Mouse (Mus musculus) olfactory bulb, adult 2 months (tissue): ENCODE data around the gene Zic2. TPM values are rescaled to one million over a fixed set of nuclear protein-coding genes. Genes with fewer than 3 reads are reported as not detected.

ENCODE experiments used
- H3K27ac ChIP-seq: fragments of 200-500 bp; 2 replicates; pipeline ENCODE4 v1.5.1; 2012; ENCODE audit warnings: low read depth, low read length; ENCODE audit not compliant: insufficient read depth
- H3K4me1 ChIP-seq: fragments of 200-500 bp; 2 replicates; pipeline ENCODE4 v1.6.1; 2012; ENCODE audit warnings: low read length; ENCODE audit not compliant: control insufficient read depth, insufficient read depth
- H3K4me3 ChIP-seq: fragments of 200-500 bp; 2 replicates; pipeline ENCODE4 v1.5.1; 2012; ENCODE audit warnings: mild to moderate bottlenecking, low read depth, low read length, moderate library complexity; ENCODE audit not compliant: insufficient read depth
- CTCF ChIP-seq: fragments of 200-500 bp; IDR thresholded peaks from 2 replicates; pipeline ENCODE4 v1.5.1; 2012; ENCODE audit warnings: low read depth, mild to moderate bottlenecking, low read length, moderate library complexity; ENCODE audit not compliant: insufficient read depth
- POLR2A ChIP-seq: fragments of 200-500 bp; IDR thresholded peaks from 2 replicates; pipeline ENCODE4 v1.6.1; 2012; ENCODE audit warnings: mild to moderate bottlenecking, low read depth, low read length, moderate library complexity; ENCODE audit not compliant: insufficient read depth
- WGBS: fragments of 180-500 bp; shearing (Covaris S2); methylation state at CpG from one replicate; pipeline ENCODE4 v1.1.7; 2018; 5-methylcytosine and 5-hydroxymethylcytosine counted together
- polyA plus RNA-seq: library from polyadenylated mRNA; stranded (reverse); fragments of >200 nt; gene quantifications from 2 replicates; pipeline ENCODE4 v1.2.4, GENCODE M21; 2012; ENCODE audit warnings: low replicate concordance; ENCODE audit not compliant: missing spikeins, insufficient read depth, insufficient read length

Zic2 gene
- polyA plus RNA-seq, 1 experiment, result not detected

DNA sequence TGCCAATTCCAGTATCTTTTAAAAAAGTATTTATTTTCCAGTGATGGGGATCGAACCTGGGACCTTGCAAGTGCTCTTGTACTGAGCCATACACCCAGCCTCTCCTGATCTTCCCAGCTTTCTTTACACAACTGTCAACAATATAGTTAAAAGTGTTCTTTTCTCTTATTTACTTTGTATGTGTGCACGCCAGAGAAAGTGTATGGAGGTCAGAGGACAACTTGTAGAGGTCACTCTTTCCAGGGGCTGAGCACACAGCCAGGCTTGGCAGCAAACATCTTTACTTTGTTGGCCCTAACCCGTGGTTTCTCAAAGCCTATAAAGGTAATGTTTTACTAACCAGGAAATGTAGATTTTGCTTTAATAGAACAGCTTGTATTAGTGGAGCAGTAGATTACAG is 36.3 kb downstream of the Zic2 start:
- Histone ChIP-seq H3K4me3 (no peak overlapping the region), H3K27ac (no peak overlapping the region), H3K4me1 (no peaks in the 10 kb centered on the region)
- whole genome bisulfite sequencing, result 84% methylated on average over 3 of the region's 3 CpGs
- TF ChIP-seq CTCF (no peak), POLR2A (no peak)

DNA sequence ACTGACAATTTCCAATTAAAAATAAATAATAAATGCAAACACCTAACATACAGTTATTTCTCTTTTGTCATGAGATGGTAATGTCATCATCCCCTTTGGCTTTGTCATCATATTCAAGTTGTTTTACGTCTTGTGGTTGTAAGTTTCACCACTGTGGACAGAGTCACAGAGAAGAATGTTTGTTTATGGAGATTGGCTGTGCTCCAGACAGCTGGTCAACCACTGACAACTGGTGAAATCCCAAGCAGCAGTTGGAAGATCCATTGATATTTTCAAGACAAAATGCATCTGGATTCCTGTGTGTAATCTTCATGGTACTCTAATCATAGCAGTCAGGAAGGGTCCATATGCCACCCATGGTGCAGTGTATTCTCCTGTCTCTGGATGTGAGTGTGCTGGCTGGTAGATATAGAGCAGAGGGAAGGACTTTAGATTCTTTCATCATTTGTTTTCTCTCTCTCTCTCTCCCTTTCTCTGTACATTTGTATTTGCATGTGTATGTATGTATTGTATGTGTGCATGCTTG is 38.3 kb downstream of the Zic2 start:
- no peaks in the 10 kb centered on the region for H3K4me1 ChIP-seq
- no peak overlapping the region for H3K27ac ChIP-seq
- 79% methylated on average over 1 of the region's 1 CpGs for WGBS
- no peak overlapping the region for H3K4me3 ChIP-seq
- no peak for TF ChIP-seq POLR2A
- TF ChIP-seq CTCF, result no peak

DNA sequence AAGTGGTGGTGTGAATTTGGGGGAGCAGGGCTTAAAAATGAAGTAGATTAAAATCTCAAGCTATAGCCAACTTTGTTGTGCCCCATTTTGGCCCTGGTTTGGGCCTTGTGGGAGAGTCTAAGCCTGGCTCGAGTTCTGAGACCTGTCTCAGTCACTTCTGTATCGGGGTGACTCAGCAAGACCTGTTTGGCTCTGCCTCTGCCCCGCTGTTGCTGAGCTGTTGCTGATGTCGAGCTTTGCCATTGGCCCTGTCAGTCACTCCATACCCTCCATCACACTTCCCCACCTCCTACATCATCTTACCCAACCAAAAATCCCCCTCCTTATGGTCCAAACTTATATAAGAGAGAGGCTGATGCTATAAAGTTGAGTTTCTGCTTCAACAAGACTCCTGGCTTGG is 53.2 kb downstream of the Zic2 start:
- WGBS, result 84% methylated on average over 4 of the region's 4 CpGs

More for the DNA sequence above, 53.2 kb downstream of the Zic2 start:
- H3K27ac ChIP-seq, result no peak overlapping the region
- TF ChIP-seq CTCF (no peak), POLR2A (no peak)
- no peaks in the 10 kb centered on the region for H3K4me1 ChIP-seq
- H3K4me3 ChIP-seq, result no peak overlapping the region

Other genes starting within 250 kb of the Zic2 start
- not detected in 2 replicates for gene Gm5089, start 24.3 kb upstream of the Zic2 start, polyA plus RNA-seq
- gene Zic5, start 9.8 kb upstream of the Zic2 start, polyA plus RNA-seq, result not detected in 2 replicates
- not detected in 2 replicates for gene Gm10837, start 15.2 kb downstream of the Zic2 start, polyA plus RNA-seq
- gene Pcca, start 58.9 kb downstream of the Zic2 start, polyA plus RNA-seq, result not detected in 2 replicates